Mouse (Mus musculus): ENCODE measurements around the gene Zfp575. TPM values are rescaled to one million over a fixed set of nuclear protein-coding genes. Genes with fewer than 3 reads are reported as not detected.
"Not testable (repeated sequence)": the region's sequence is repeated elsewhere in the genome, so short reads cannot be mapped to it uniquely, and the experiment has no call there.

Gene Zfp575
- polyA plus RNA-seq, 1 experiment: not detected

DNA sequence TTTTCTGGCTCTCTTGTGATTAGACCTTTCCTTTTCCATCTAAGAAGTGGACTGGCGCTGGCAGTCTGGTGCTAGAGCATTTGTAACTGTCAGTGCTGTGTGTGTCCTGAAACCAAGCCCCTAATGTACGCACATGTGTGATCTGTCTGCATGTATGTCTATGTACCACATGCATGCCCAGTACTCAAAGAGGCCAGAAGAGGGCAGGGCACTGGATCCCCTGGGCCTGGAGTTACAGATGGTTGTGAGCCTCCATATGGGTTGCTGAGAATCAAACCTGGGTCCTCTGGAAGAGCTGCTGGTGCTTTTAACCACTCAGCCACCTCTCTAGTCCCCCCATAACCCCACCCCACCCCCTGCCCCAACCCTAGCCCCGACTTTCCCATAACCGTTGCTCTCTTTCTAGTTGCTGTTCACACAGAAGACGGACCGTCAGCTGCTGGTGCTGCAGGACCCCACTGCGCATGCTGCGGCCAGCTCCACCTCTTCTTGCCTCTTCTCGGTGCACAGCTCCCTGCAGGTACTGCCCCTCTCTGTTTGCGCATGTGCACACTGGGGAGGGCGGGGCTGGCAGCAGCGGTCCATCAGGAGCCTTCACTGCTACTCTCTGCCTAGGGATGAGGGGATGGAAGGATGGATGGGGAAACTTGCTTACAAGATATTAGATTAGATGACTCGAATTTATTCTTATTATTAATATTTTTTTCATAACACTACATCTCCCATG, 32.4 kb upstream of the Zfp575 start:
- 68% methylated on average over 13 of the region's 13 CpGs for WGBS
- no peak for TF ChIP-seq POLR2A (IDR thresholded peaks at IDR 0.05; ENCODE audit: insufficient read depth, low read depth, low read length)

GRCm38 (mm10) chr7:24618374-24618773, 30.9 kb upstream of the Zfp575 start:
- not testable (repeated sequence) for H3K4me1 ChIP-seq (ENCODE audit: control insufficient read depth, insufficient read depth, low read length); H3K27ac ChIP-seq (ENCODE audit: insufficient read depth, low read depth, low read length); H3K4me3 ChIP-seq (ENCODE audit: insufficient read depth, low read depth, low read length)
- 87% methylated on average over 8 of the region's 8 CpGs for WGBS

More for the DNA sequence above, 32.4 kb upstream of the Zfp575 start:
- Histone ChIP-seq H3K4me3 (ENCODE audit: insufficient read depth, low read depth, low read length) (no peak overlapping the region), H3K27ac (ENCODE audit: insufficient read depth, low read depth, low read length) (no peak overlapping the region), H3K4me1 (ENCODE audit: control insufficient read depth, insufficient read depth, low read length) (no peaks in the 10 kb centered on the region)

DNA sequence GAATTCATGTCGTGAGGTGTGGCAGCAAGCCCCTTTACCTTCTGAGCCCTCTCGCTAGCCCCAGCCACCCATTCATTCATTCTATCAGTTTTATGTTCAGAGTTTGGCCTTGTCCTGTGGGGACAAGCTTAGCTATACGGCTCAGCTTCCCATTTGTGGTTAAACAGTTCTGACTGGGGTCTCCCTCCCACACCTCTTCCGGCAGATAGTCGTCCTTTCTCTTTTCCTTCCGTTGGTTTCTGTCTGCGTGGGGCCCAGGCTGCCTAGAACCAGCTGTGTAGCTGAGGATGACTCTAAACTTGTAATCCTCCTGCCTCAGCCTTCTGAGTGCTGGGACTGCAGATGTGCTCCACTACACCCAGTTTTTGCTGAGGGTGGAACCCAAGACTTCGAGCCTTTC, 30.3 kb upstream of the Zfp575 start:
- TF ChIP-seq CTCF (IDR thresholded peaks at IDR 0.05; ENCODE audit: insufficient read depth, low read depth, low read length) (no peak), POLR2A (IDR thresholded peaks at IDR 0.05; ENCODE audit: insufficient read depth, low read depth, low read length) (no peak)
- H3K4me1 ChIP-seq (ENCODE audit: control insufficient read depth, insufficient read depth, low read length): peaks cover 1% of the 10 kb centered on the region; the same call in 1 of the 2 replicates
- H3K4me3 ChIP-seq (ENCODE audit: insufficient read depth, low read depth, low read length): no peak overlapping the region
- 83% methylated on average over 8 of the region's 8 CpGs for WGBS
- H3K27ac ChIP-seq (ENCODE audit: insufficient read depth, low read depth, low read length): no peak overlapping the region

DNA sequence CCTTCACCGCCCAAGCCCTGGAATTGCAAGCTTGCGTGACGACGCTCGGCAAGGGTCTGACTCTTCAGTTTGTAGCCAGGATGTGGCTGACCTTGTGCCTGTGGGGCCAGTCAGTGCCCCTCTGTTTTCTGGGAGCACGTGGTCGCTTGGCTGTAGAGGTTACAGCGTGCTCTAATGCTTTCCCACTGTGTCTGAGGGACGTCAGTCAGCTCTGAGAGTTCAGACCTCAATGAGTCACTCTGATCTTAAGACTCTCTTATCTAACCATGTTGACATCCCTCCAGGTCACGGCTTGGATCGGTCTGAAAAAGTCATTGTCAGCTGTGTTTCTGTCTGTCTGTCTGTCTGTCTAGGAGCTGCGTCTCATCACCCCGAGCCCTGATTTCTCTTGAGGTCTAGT, 27.4 kb upstream of the Zfp575 start:
- peaks cover 19% of the 10 kb centered on the region for H3K4me1 ChIP-seq (ENCODE audit: control insufficient read depth, insufficient read depth, low read length)
- no peak overlapping the region for H3K27ac ChIP-seq (ENCODE audit: insufficient read depth, low read depth, low read length)
- no peak for TF ChIP-seq CTCF (IDR thresholded peaks at IDR 0.05; ENCODE audit: insufficient read depth, low read depth, low read length)
- TF ChIP-seq POLR2A (IDR thresholded peaks at IDR 0.05; ENCODE audit: insufficient read depth, low read depth, low read length): no peak
- WGBS: 91% methylated on average over 13 of the region's 13 CpGs
- no peak overlapping the region for H3K4me3 ChIP-seq (ENCODE audit: insufficient read depth, low read depth, low read length)

- H3K4me3 ChIP-seq (ENCODE audit: insufficient read depth, low read depth, low read length): no peak overlapping the region
- TF ChIP-seq POLR2A (IDR thresholded peaks at IDR 0.05; ENCODE audit: insufficient read depth, low read depth, low read length): no peak
- no peak for TF ChIP-seq CTCF (IDR thresholded peaks at IDR 0.05; ENCODE audit: insufficient read depth, low read depth, low read length)
- no peak overlapping the region for H3K27ac ChIP-seq (ENCODE audit: insufficient read depth, low read depth, low read length)
Measured at GRCm38 (mm10) chr7:24612308-24612910, 25.0 kb upstream of the Zfp575 start.

DNA sequence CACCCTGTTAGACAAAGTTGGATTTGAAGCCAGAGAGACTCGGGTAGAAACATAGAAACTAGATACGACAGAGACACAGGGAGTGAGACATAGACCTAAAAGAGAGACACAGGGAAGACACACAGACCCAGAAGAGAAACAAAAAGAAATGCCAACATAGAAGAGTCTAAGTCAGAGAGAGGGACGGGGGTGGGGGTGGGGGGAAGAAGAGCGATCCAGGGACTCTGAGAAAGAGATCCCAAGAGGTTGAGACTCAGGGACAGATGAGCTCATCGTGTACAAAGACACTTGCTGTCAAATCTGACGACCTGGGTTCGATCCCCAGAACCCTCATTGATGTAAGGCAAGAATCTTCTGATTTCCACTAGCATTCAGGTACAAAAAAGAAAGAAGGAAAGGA, 24.3 kb upstream of the Zfp575 start:
- TF ChIP-seq POLR2A (IDR thresholded peaks at IDR 0.05; ENCODE audit: insufficient read depth, low read depth, low read length) (no peak), CTCF (IDR thresholded peaks at IDR 0.05; ENCODE audit: insufficient read depth, low read depth, low read length) (no peak)
- no peak overlapping the region for H3K27ac ChIP-seq (ENCODE audit: insufficient read depth, low read depth, low read length)
- peaks cover 19% of the 10 kb centered on the region for H3K4me1 ChIP-seq (ENCODE audit: control insufficient read depth, insufficient read depth, low read length)
- WGBS: 23% methylated on average over 7 of the region's 7 CpGs
- no peak overlapping the region for H3K4me3 ChIP-seq (ENCODE audit: insufficient read depth, low read depth, low read length)

More at GRCm38 (mm10) chr7:24612308-24612910, 25.0 kb upstream of the Zfp575 start:
- WGBS: 11% methylated on average over 27 of the region's 27 CpGs
- peaks cover 19% of the 10 kb centered on the region for H3K4me1 ChIP-seq (ENCODE audit: control insufficient read depth, insufficient read depth, low read length)

GRCm38 (mm10) chr7:24610879-24611494, 23.5 kb upstream of the Zfp575 start:
- no peak overlapping the region for H3K27ac ChIP-seq (ENCODE audit: insufficient read depth, low read depth, low read length)
- WGBS: 1% methylated on average over 36 of the region's 36 CpGs
- peak overlapping the region; percentile 9; the same call in 1 of the 2 replicates for H3K4me3 ChIP-seq (ENCODE audit: insufficient read depth, low read depth, low read length)
- peaks cover 19% of the 10 kb centered on the region for H3K4me1 ChIP-seq (ENCODE audit: control insufficient read depth, insufficient read depth, low read length)
- TF ChIP-seq POLR2A (IDR thresholded peaks at IDR 0.05; ENCODE audit: insufficient read depth, low read depth, low read length) (no peak), CTCF (IDR thresholded peaks at IDR 0.05; ENCODE audit: insufficient read depth, low read depth, low read length) (no peak)

DNA sequence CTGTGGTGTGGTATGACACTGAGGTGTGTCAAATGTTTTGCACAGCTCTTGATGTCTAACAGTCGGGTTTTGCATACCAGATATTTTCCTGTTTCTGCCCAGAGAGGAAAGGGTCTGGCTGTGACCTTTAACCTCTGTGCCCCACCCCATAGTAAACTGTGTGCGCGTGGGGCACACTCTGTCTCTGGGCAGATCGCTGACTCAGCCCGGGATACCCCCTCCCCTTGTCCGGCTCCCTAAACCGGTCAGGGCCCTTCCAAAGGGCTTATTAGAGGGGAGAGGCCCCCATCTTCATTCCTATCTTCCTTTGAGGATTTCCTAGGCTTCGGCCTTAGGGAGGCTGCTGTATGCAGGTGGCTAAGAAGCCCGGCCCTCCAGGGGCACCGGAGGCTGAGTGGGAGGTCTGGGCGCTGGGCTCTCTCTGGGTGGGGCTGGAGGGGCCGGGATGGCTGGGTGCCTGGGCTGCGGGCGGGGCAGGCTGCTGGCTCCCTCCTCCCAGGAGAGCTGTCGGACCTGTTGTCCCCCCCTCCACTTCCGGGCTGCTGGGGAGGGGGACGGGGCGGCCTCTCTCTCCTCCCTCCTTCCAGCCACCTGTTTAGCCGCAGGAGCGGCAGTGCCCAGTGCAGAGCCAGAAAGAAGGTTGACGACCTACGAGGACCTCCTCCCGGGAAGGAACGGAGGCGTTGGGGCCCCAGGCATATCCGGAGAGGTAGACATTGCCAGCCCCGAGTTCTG, 22.9 kb upstream of the Zfp575 start, which contains the start of gene Phldb3:
Gene Phldb3, plus strand, starts transcription at position 620 of the 735 bp plus-strand sequence.
- peaks cover 19% of the 10 kb centered on the region for H3K4me1 ChIP-seq (ENCODE audit: control insufficient read depth, insufficient read depth, low read length)
- TF ChIP-seq CTCF (IDR thresholded peaks at IDR 0.05; ENCODE audit: insufficient read depth, low read depth, low read length): no peak
- 18% methylated on average over 25 of the region's 27 CpGs for WGBS
- peak within 1 kb of the TSS; percentile 9; the same call in 1 of the 2 replicates for H3K4me3 ChIP-seq (ENCODE audit: insufficient read depth, low read depth, low read length)
- H3K27ac ChIP-seq (ENCODE audit: insufficient read depth, low read depth, low read length): no peak within 1 kb of the TSS

DNA sequence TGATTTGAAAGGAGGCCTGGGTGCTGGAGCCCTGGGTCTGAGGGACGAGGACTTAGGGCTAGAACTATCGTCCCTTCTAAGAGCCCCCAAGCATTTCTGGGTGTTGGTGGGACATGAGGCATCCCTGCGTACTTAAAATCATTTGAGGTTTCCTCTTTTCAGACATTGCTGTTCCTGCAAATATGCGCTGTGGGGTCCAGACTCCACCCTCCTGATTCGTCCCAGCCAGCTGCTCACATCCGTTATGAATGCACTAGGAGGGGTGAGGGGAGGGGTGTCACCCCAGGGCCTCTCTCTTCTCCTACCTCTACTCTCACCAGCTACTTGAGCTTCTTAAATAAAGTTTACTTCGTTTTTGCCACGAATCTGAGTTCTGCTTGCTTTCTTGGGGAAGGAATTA, 21.1 kb upstream of the Zfp575 start:
- H3K27ac ChIP-seq (ENCODE audit: insufficient read depth, low read depth, low read length): no peak overlapping the region
- no peak overlapping the region for H3K4me3 ChIP-seq (ENCODE audit: insufficient read depth, low read depth, low read length)
- 88% methylated on average over 8 of the region's 8 CpGs for WGBS
- TF ChIP-seq CTCF (IDR thresholded peaks at IDR 0.05; ENCODE audit: insufficient read depth, low read depth, low read length): no peak
- peaks cover 19% of the 10 kb centered on the region for H3K4me1 ChIP-seq (ENCODE audit: control insufficient read depth, insufficient read depth, low read length)

Measured in olfactory bulb, adult 2 months (tissue).